Mouse (Mus musculus): ENCODE data around the gene Sirpa. TPM values are rescaled to one million over a fixed set of nuclear protein-coding genes. Genes with fewer than 3 reads are reported as not detected.
A peak's percentile ranks its signal among the peaks of the same experiment; 100 is the strongest.

Gene Sirpa
- 10 to 100 TPM; 22.9 to 28.6 TPM for total RNA-seq (2021)

DNA sequence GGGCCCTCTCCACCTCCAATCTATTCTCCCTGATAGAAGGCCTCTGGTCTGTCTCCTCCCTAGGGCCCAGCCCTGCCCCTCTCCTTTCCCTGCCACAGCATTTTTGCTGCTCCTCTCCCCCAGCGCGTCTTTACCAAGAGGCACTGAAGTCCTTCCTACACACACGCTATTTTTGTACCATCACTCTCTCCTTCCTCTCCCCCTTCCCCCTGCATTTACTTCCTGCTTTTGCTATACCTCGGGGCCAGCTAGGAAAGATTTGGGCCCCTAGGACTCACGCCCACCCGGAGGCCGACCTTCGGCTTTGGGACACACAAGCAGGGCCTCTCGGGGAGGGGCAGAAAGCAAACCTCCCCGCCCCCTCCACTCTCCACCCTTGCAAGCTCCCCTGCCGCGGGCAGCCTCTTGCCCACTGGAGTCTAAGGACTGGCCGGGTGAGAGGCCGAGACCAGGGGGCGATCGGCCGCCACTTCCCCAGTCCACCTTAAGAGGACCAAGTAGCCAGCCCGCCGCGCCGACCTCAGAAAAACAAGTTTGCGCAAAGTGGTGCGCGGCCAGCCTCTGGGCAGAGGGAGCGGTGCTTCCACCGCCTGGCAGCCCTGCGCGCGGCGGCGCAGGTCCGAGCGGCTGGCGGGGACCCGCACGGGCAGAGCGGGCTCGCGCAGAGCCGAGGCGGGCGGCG, at the start of gene Sirpa:
Gene Sirpa (plus strand): TSS at position 377 of the 682 bp plus-strand sequence.
- intact Hi-C loops (cut with DNase I), result loop anchor here (5.0 kb wide), 3 partner anchors 40 to 90 kb away; partner anchors contain the start of gene F830045P16Rik

DNA sequence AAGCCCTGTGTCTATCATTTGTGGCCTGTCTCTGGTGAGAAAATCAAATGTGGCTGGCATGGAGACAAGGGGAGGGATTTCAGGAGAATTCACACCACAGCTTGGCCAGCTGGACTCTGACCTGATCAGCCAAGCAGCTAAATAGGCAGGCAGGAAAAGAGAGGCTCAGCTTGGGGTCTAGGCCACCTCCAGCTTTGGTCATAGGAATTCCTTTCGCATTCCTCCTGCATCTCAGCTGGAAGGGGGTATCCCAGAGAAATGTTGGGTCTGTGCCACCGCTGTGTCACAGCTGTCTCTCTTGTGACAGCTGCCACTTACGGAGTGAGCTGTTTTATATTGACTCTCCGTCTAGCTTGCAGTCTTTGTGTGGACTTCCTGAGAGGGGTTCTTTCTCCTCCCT, 48.2 kb upstream of the Sirpa start:
- DNase-seq, result peak; percentile 35 to 50
- intact Hi-C loops (cut with DNase I), result no loop called here

More for the DNA sequence above, at the start of gene Sirpa:
- peak; percentile 81 to 86 for DNase-seq

DNA sequence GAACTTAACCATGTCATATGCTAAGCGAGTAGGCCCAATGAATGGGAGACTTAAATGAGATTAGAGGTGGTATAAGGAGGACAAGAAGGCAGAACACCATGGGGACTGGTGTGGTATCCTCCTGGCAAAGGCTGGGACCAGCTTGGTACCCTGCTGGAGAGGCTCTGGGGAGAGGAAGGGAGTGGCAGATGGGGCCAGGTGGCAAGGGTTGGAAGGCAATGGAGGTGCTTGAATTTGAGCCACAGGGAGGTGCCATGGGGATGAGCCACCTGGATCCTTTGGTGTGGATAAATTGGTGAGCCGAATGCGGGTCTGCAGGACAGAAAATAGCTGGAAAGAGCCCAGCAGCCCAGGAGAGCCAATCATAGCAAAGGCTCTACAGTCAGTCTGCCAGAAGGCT, 47.7 kb upstream of the Sirpa start:
- intact Hi-C loops (cut with DNase I), result no loop called here
- no peak for DNase-seq

DNA sequence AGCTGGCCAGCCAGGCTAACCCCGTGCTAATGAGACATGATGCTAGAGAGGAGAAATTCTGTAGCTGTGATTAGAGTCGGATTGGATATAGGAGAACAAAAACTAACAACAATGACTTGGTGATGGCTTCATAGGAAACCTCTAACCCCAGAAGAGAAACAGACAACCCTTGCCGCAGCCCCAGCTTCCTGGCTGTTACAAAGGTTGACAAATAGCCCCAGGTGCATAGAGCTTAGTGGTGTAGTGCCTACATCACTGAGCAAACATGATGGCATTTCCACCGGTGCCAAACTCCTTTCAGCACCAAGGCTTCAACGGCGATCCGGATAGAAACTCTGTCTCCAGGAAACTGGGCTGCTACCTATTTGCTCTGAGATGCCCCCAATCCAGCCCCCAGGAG, 47.0 kb upstream of the Sirpa start:
- intact Hi-C loops (cut with DNase I), result no loop called here
- DNase-seq, result peak; percentile 33 to 35

DNA sequence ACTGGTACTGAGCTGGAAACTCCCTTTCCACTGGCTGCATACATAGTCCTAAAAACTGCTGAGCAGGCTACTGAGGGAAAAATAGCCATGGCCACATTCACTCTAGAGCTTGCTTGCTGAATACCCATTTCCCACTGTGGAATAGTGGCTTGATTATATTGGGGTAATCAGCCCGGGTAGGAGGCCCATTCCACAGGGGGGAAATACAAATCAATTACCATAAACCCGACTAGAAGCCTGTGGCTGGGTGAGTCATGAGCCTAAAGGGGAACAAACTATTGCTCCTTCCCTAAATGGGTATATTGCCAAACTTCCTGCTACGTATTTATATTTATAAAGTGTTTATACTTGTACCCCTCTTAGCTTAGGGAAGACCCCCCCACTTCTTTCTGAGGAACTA, 45.9 kb upstream of the Sirpa start:
- intact Hi-C loops (cut with DNase I), result no loop called here
- no peak for DNase-seq

DNA sequence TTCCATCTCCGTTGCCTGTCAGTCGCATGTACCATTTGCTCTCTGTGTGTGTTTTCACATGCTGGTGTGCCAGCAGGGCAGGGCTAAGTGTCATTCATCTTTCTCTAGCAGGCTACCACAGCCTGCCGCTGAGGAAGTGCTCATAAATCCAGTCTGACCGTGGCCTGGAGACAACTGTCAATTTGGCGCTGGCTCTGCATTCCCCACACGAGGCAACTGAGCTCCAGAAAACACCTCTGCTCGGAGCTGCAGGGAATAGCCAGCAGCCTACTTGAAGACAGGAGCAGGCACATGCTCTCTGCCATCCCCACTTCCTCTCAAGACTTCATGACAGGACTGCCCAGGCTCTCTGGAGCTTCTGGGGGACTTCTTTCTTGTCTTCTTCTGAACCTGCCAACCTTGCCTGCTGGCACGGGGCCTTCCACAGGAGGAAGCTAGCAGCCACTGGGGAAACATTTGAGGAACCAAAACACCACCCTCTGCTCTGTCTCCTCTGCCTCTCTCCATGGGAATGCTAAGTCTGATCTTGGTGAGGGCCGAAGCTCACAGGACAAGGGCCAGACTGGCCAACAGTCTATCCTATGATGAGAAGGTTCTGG, 43.0 kb upstream of the Sirpa start:
- no peak for DNase-seq
- intact Hi-C loops (cut with DNase I), result no loop called here

DNA sequence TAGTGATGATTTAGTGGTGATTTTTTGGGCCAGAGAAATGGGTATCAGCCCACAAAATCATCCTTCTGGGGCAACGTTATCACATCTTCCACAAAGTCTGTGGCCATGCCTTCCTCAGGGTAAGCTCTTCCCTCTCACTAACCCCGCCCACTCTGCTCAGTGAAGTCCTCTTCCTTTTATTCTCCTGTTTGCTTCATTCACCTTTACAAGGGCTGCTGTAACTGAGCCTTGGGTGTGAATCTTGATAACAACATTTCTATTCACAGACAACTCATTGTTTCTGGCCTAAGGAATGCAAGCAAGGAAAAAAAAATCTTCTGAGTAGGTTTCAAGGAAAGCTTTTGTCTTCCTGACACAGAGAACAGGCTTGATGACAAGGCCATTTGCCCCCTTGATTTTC, 41.9 kb upstream of the Sirpa start:
- DNase-seq, result no peak
- intact Hi-C loops (cut with DNase I), result no loop called here

DNA sequence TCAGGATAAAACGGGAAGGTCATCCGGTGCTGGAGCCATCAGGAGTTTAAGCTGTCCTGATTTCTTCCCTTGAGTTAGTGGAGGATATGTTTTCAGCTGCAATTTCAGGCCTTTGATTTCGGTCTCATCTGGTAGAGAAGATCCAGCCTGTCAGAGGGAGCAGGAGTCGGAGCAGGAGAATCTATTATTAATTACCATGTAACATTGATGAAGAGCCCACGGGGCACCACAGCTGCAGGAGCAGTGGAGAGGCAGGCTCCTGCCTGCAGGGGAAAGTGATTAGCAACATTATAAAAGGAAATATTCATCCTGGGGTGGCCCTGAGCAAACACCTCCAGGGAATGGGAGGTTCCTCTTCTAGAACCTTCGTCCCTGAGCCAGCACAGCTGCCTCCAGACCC, 36.6 kb upstream of the Sirpa start:
- DNase-seq, result no peak
- intact Hi-C loops (cut with DNase I), result no loop called here

DNA sequence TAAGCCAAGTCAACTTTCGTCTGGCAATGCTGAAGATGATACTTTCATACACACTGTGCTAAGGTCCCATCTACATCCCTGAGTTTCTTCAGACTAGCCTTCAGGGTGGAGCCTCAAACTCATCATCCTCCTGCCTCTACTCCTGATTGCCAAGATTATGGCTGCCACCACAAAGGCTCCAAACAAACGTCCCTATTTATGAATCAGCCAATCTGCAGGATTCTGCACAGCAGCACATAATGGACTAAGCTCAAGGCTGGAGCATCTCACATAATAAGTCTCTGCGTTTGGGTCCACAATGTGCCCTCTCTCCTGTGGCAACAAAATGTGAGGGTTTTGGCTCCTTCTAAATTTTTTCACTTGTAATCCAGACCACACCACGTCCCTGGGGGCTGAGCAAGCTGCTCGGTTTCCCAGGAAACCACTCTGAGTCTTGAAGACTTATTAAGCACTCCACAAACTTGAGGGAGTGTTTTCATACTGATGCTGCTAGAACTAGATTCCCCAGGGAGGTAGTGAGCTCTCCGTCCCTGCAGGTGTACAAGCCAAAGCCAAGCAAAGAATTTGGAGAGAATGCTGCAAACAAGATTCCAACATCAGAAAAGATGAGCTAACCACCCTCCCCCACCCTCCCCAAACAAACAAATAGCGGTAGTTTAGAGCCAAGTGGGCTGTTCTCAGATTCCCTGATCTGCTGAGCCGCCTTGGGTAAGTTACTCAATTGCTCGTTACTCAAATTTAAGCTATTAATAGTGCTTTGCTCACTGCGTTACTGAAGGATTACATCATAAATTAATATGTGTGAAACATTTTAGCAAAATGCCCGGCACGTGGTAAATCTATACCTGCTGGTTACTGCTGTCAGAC, 34.4 kb upstream of the Sirpa start:
- DNase-seq, result peak in 1 of 2 experiments; percentile 41

DNA sequence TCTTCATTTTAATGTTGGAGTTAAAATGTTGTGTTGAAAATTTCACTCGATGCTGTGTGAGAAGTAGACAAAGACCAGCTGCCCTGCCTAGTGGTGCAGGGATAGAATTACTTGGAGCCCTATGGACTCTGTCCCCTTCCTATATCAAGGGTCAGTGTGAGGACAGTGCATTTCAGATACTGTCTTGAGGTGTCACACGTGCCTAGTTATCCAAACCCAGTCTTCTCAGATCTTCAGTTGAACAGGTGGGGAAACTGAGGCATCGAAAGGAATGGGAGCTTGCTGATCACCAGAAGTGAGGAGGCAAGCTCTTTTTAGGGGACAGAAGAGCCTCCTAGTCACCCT, 33.8 kb upstream of the Sirpa start:
- DNase-seq, result no peak
- intact Hi-C loops (cut with DNase I), result no loop called here

More for the DNA sequence above, 34.4 kb upstream of the Sirpa start:
- intact Hi-C loops (cut with DNase I), result no loop called here

DNA sequence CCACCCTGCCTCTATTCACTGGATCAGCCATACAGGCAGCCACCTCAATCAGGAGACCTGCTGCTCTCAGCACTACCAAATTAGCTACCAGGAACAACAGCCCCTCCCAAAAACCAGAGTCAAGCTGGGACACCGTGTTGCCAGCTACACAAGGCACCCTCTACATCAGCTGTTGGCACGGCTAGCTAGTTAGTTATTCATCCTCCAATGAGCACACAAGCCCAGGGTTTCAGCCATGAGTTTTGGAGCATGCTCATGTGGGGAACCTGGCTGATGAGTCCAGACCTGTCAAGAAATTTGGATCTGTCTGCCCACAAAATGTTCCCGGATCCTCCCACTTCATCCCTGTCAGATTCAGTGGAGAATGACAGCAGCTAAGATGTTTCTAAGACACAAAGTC, 30.8 kb upstream of the Sirpa start:
- DNase-seq, result no peak
- intact Hi-C loops (cut with DNase I), result no loop called here

DNA sequence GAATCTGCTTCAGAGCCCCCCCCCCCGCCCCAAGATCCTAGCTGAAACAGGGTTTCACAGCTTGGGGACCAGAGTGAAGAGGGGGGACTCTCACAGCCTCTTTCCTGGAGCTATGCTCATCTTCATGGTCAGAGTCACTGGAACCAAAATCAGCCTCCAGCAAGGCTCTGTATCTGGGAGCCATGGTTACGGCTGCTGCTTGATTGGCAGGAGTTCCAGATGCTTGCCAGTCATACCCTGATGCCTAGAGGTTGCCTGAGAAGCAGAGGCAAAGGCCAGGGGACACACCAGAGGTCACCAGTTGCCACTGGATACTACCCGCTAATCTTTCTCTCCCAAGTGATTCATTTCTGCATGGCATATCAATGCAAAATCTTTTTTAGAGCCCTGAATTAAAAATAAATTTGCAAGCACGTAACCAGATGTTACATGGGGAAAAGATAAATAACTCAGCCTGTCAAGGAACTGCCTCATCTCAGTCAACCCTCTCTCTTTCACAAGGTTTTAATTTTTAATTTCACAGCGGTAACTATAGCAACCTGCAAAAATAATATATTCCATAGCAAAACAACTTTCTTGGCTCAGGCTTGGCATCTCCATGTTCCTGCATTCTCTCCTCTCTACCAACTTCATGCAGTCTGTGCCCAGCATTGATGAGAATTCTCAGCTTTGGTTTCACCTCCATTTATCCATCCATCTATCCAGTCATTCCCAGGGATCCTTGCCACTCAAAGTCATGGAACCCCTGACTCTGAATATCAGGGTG, 28.5 kb upstream of the Sirpa start:
- intact Hi-C loops (cut with DNase I), result no loop called here
- DNase-seq, result no peak

DNA sequence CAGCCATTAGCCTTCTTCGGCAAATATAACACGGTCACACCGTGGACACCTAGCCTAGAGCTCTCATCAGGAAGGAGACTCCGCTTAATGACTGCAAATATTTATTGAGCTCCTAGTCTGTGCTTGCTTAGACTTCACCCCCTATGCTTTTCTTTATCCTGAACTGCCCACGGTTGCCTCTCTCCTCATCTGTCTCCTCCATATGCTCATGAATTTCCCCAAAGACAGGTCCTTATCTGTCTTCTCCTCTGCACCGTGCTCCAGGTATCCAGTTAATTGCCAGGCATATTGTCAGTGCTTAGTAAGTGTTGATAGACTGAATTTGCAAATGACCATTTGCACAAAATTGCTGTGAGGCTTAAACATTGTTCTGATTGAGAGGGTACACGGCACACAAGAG, 23.5 kb upstream of the Sirpa start:
- no peak for DNase-seq
- intact Hi-C loops (cut with DNase I), result no loop called here

DNA sequence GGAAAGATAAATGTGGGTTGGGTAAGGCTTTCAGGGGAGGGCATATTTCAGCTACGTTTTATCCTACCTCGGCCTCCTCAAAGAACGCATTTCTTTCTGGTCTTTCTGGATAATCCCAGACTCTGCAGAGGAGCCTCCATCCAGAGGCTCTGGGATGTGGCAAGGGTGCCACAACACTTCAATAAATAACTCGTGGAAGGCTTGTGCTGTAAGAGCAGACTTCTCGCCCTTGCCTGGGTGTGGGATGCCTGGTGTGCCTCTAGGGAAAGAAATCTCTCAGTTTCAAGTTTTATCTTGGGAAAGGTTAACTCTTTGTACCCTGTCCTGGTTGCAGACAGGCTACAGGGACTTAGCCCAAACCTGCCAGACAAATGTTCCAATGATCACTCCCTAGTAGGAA, 23.1 kb upstream of the Sirpa start:
- intact Hi-C loops (cut with DNase I), result no loop called here
- no peak for DNase-seq

DNA sequence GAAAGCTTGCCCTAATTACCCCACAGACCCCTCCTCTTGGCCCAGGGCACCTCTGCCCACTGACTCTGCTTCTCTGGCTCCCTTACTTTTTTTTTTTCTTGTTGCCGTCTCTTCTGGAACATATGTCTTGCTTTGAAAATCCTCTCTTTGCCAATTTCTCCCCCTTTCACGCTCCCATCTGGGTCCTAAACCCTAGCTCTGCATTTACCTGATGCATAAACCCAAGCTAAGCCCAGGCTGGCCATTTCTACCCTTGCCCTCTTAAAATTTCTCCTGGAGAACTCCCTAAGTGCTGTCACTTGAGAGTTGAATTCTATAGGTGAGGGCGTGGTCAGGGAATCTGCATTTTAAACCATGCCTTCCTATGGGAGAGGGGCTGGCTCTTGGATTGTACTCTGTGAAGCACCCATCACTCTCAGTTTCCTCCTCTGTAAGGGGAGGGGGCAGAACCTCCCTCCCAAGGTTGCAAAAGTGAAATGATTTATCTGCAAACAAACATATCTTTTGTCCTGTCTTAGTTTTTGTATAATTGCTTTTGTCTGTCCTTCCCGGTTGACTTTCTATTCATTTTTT, 18.8 kb upstream of the Sirpa start:
- intact Hi-C loops (cut with DNase I), result no loop called here
- no peak for DNase-seq

DNA sequence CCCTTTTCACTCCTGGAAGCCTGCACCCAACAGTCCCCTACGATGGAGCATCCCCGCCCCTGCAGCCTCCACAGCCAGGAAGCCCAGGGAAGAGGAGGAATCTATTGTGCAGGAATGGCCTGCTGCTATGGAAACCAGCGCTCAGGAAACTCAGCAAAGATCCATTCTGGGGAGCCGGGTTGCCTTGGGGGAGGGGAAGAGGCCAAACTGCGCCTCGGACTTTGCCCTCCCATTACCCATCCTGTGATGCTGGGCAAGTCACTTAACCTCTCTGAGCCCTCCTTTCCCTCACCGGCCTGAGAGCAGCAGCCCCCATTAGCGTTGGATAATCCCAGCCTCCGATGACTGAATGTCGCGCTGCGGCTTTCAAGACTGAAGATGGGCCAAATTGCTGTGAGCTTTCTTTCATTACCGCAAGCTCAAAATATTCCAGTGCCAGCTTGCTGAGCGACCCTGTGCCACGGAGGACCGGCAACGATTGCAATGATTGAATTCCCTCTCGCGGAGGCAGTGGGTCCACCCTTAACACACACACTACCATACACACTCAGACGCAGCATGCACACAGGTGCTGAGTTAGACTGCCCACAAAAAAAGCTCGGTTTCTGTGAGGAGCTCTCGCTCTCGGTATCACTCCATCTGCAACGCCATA, 18.1 kb upstream of the Sirpa start:
- no peak for DNase-seq
- intact Hi-C loops (cut with DNase I), result no loop called here

DNA sequence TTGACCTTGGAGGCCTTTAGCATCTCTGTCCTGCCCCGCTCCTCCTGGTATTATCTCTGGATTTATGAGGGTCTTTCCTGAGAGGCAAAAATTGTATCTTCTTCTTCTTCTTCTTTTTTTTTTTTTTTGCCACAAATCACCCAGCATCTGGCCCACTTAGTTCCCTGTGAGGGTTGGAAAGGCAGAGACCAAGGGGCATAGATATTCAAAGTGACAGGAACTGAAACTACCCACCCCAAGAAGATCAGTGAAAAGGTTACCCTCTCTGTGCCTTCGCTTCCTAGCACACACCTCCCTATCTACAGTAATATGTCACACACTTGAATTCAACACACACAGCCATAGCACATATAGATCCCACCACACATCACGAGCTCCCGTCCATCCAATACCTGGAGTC, 17.5 kb upstream of the Sirpa start:
- no peak for DNase-seq
- intact Hi-C loops (cut with DNase I), result no loop called here

DNA sequence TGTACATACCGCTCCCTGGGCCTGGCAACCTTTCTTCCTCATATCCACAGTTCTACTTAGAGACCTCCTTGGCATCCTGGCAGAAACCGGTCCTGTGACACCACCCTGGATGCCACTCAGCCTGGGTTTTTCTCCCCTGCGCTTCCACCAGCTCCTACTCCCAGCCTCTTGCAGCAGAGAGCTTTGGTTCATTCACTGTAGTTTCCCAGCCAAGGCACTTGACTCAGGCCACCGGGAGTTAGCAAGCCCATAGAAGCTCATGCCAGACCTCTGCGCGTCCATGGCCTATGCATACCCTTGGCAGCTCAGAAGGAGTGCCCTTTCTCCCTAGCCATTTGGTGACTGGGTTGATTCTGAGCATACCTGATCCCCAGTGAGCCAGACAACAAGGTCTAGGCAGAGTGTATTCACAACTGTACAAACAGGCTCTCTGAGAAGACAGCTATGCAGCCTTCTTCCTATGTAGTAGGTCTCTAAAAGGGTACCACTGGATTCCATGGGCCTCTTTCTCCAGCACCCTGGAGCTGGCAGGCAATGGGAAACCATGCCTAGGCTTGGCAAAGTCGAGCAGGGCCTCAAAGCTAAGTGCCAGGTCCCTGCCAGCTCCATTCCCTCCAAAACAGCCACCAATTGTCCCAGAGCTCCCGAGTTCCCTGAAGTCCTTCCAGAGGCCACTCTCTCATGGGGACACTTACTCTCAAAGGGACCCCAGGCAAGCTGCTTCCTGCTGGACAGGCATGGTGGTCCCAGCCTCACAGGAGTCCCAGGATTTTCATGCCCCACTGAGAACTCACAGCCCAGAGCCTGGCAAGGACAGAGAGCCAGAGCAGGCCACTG, 15.8 kb upstream of the Sirpa start:
- DNase-seq, result peak in 1 of 2 experiments; percentile 22
- intact Hi-C loops (cut with DNase I), result no loop called here

DNA sequence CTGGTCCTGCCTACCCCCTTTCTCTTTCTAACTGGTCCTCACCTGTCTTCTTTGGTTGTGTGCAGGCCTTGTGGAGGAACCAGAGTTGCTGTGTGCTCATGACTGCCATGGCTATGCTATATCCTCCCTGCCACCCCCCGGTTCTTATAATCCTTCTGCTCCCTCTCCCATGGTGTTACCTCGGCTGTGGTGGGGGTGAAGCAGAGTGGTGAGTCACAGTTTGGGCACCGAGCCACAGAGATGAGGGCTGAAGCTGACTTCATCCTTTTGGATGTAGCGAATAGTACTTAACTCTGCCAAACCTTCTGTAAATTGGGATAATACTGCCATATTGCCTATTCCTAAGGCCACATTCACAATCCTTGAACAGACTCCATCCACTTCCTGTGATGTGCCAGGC, 12.0 kb upstream of the Sirpa start:
- intact Hi-C loops (cut with DNase I), result loop anchor here (2.0 kb wide), 1 partner anchor 28 kb away; no protein-coding TSS in a partner anchor
- no peak for DNase-seq

All from heart, postnatal 10 days (tissue).